ENCODE assay signal across 8 mouse cellular contexts in genomic region chr14:62879497-62879896, GRCm38 (mm10). TPM values are rescaled to one million over a fixed set of nuclear protein-coding genes. Genes with fewer than 3 reads are reported as not detected.
DNase-seq lines count a peak whose midpoint lies in the region; ATAC-seq and TF ChIP-seq lines count a peak whose summit lies in the region.

No protein-coding gene starts in this region.

- H3K27me3 ChIP-seq in hindbrain, embryonic 16.5 days (replicated peaks; ENCODE audit: control insufficient read depth, insufficient read depth, low read length), result no peaks in the 10 kb centered on the region

- ATAC-seq in hindbrain, embryonic 16.5 days, result peak; percentile 81

- H3K27ac ChIP-seq in gastrocnemius, adult 2 months, result peak overlapping the region; percentile 88
- H3K27ac ChIP-seq in hindbrain, embryonic 16.5 days (ENCODE audit: low read depth, low read length), result peak overlapping the region; percentile 79

- H3K4me2 ChIP-seq in hindbrain, embryonic 16.5 days (ENCODE audit: low read length), result peak overlapping the region; percentile 23; the same call in 1 of the 2 replicates

- no peaks in the 10 kb centered on the region for H3K9me3 ChIP-seq in hindbrain, embryonic 16.5 days (ENCODE audit: control insufficient read depth, low read length)

- peak overlapping the region; percentile 25 for H3K4me3 ChIP-seq in gastrocnemius, adult 2 months
- H3K4me3 ChIP-seq in hindbrain, embryonic 16.5 days (ENCODE audit: low read length), result no peak overlapping the region

- intact Hi-C loops in gastrocnemius, adult 2 months (cut with DNase I), result loop anchor here (2.0 kb wide), 2 partner anchors 41 to 59 kb away; no protein-coding TSS in a partner anchor

- no peaks in the 10 kb centered on the region for H3K36me3 ChIP-seq in hindbrain, embryonic 16.5 days (ENCODE audit: control insufficient read depth, insufficient read depth, low read length)

- peak; percentile 77 for TF ChIP-seq CTCF in gastrocnemius, adult 2 months (IDR thresholded peaks at IDR 0.05)

- WGBS in hindbrain, embryonic 16.5 days, result 15% methylated on average over 5 of the region's 5 CpGs

- DNase-seq in ZHBTc4 (ENCODE audit: low read depth, low spot score), result peak; percentile 48
- DNase-seq in cerebellum, postnatal 4 days (ENCODE audit: low spot score in 2 of 2), result peak; percentile 58 to 61
- peak; percentile 84 for DNase-seq in gastrocnemius, adult 2 months
- DNase-seq in layer of hippocampus, postnatal 36 days, result peak; percentile 76 to 79
- peak; percentile 91 for DNase-seq in lung, postnatal 36 days
- peak; percentile 84 for DNase-seq in retina, postnatal 1 day
- DNase-seq in thymus, postnatal 36 days, result peak; percentile 77 to 80

- no peak overlapping the region for H3K9ac ChIP-seq in hindbrain, embryonic 16.5 days (ENCODE audit: low read depth, low read length)

- peaks cover 27% of the 10 kb centered on the region for H3K4me1 ChIP-seq in hindbrain, embryonic 16.5 days (ENCODE audit: control insufficient read depth, insufficient read depth, low read depth, low read length)

RNA-seq across cellular contexts. Expression of gene Wdfy2, which starts 42.0 kb away (rescaled TPM):
- 1 to 10 TPM; 8.0 TPM for total RNA-seq in gastrocnemius, adult 2 months (2021)
- polyA plus RNA-seq in hindbrain, embryonic 16.5 days (2015; fragmentation: Nextera tagmentation; extraction: Ambion mirVana), result 6.2 and 8.2 TPM in 2 replicates
- total RNA-seq in layer of hippocampus, postnatal 36 days (2021), result 10 to 100 TPM; 16.3 to 16.6 TPM
